Mouse (Mus musculus): ENCODE data around the gene Thoc3. TPM values are rescaled to one million over a fixed set of nuclear protein-coding genes. Genes with fewer than 3 reads are reported as not detected.
"Not testable (repeated sequence)": the region's sequence is repeated elsewhere in the genome, so short reads cannot be mapped to it uniquely, and the experiment has no call there.

Thoc3 gene
- 161 and 163 TPM in 2 replicates for polyA plus RNA-seq (2014; fragmentation: Nextera tagmentation; extraction: Ambion mirVana)

DNA sequence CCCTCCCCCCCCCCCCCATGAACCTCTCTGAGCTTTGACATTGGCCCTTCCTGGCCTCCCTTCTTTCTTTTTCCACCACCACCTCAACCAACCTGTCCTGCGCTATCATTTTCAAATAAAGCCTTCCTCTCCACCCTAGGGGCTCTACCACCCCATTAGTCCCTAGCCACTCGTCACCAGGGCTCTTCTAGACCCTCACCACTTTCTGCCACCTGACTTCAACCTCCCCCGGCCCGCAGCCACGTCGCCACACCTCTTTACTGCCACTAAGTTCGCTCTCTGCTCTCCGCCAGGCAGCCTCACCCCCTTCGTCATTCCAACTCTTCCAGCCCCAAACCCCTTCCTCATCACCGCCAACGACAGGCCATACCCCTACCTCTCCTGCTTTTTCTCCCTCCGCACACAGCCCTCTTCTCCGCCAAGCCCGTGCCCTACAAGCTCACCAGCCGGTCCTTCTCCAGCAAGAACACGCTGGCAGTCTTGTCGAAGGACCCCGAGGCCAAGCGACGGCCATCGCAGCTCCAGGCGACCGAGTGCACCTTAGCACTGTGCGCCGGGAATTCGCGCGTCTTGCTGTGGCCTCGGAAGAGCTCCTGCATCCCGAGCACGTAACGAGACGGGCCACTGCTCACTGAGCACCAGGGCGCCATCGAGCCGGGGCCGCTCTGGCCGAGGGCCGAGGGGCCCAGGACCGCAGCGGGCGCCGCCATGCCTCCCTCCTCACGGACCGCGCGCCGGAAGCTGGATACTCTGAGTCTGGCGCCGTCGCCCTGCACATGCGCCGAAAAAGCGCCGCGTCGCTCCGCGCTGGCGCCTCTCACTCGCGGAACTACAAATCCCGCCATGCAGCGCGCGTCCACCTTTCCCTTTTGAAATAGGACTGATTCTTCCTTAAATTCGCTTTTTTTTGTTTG lies at the start of gene Thoc3:
Thoc3 (minus strand) TSS at position 752 of the 914 bp plus-strand sequence.
- Histone ChIP-seq H3K27me3 (ENCODE audit: control insufficient read depth, insufficient read depth, low read length) (no peaks in the 10 kb centered on the region), H3K36me3 (ENCODE audit: control insufficient read depth, insufficient read depth, low read length) (peaks cover 39% of the 10 kb centered on the region), H3K4me2 (peak within 1 kb of the TSS; percentile 70), H3K9ac (ENCODE audit: low read length) (peak within 1 kb of the TSS; percentile 72), H3K9me3 (ENCODE audit: control insufficient read depth, low read length) (peaks cover 4% of the 10 kb centered on the region; the same call in 1 of the 2 replicates), H3K4me1 (ENCODE audit: control insufficient read depth, insufficient read depth, low read length) (peaks cover 5% of the 10 kb centered on the region), H3K4me3 (ENCODE audit: low read depth, low read length) (peak within 1 kb of the TSS; percentile 55), H3K27ac (ENCODE audit: low read depth, low read length) (no peak within 1 kb of the TSS)
- ATAC-seq (ENCODE audit: low FRiP score): peak; percentile 96
- DNase-seq (ENCODE audit: low spot score, missing footprints): peak; percentile 98
- WGBS: under 1% methylated on average over 65 of the region's 67 CpGs

GRCm38 (mm10) chr13:54505920-54506319 lies 37.3 kb upstream of the Thoc3 start:
- WGBS: 87% methylated on average over 1 of the region's 1 CpGs
- Histone ChIP-seq H3K27me3 (ENCODE audit: control insufficient read depth, insufficient read depth, low read length) (peaks cover 5% of the 10 kb centered on the region; the same call in 1 of the 2 replicates), H3K4me1 (ENCODE audit: control insufficient read depth, insufficient read depth, low read length) (peaks cover 9% of the 10 kb centered on the region; the same call in 1 of the 2 replicates), H3K4me2 (no peak overlapping the region), H3K9ac (ENCODE audit: low read length) (no peak overlapping the region), H3K27ac (ENCODE audit: low read depth, low read length) (no peak overlapping the region), H3K4me3 (ENCODE audit: low read depth, low read length) (no peak overlapping the region), H3K9me3 (ENCODE audit: control insufficient read depth, low read length) (no peaks in the 10 kb centered on the region), H3K36me3 (ENCODE audit: control insufficient read depth, insufficient read depth, low read length) (no peaks in the 10 kb centered on the region)
- no peak for DNase-seq (ENCODE audit: low spot score, missing footprints)
- no peak for ATAC-seq (ENCODE audit: low FRiP score)

DNA sequence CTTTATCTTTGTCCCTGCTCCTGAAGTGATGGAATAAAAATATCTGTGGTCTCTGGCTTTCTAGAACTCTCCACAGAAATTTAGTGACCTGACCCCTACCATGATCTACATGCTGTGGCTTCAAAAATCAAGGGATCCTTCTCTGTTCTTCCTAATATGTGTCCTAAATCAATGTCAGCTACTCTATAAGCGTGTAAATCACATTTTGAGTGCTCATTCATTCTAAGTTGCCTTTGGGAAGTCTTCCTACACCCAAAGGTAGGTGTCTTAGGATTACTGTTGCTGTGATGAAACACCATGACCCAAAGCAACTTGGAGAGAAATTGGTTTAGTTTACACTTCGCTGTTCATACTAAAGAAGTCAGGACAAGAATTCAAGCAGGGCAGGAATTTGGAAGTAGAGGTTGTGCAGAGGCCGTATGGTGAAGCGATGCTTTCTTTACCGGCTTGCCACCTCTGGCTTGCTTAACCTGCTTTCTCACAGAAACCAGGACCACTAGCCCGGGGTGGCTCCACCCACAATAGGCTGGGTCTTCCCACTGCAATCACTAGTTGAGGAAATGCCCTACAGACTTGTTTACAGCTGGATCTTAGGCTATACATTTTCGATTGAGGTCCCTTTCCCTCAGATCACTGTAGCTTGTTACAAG lies 36.1 kb upstream of the Thoc3 start:
- Histone ChIP-seq H3K9ac (ENCODE audit: low read length) (peak overlapping the region; percentile 81), H3K4me3 (ENCODE audit: low read depth, low read length) (peak overlapping the region; percentile 60), H3K4me2 (peak overlapping the region; percentile 93), H3K27ac (ENCODE audit: low read depth, low read length) (no peak overlapping the region), H3K9me3 (ENCODE audit: control insufficient read depth, low read length) (no peaks in the 10 kb centered on the region), H3K27me3 (ENCODE audit: control insufficient read depth, insufficient read depth, low read length) (peaks cover 5% of the 10 kb centered on the region; the same call in 1 of the 2 replicates), H3K36me3 (ENCODE audit: control insufficient read depth, insufficient read depth, low read length) (no peaks in the 10 kb centered on the region), H3K4me1 (ENCODE audit: control insufficient read depth, insufficient read depth, low read length) (peaks cover 9% of the 10 kb centered on the region; the same call in 1 of the 2 replicates)
- 54% methylated on average over 7 of the region's 7 CpGs for WGBS
- DNase-seq (ENCODE audit: low spot score, missing footprints) (peak; percentile 92), ATAC-seq (ENCODE audit: low FRiP score) (no peak)

- peak within 1 kb of the TSS; percentile 44; the same call in 1 of the 2 replicates for H3K27ac ChIP-seq (ENCODE audit: low read depth, low read length)
- H3K36me3 ChIP-seq (ENCODE audit: control insufficient read depth, insufficient read depth, low read length): no peaks in the 10 kb centered on the region
- ATAC-seq (ENCODE audit: low FRiP score): peak; percentile 93
- H3K27me3 ChIP-seq (ENCODE audit: control insufficient read depth, insufficient read depth, low read length): peaks cover 5% of the 10 kb centered on the region; the same call in 1 of the 2 replicates
- H3K4me3 ChIP-seq (ENCODE audit: low read depth, low read length): peak within 1 kb of the TSS; percentile 60
- no peaks in the 10 kb centered on the region for H3K9me3 ChIP-seq (ENCODE audit: control insufficient read depth, low read length)
- DNase-seq (ENCODE audit: low spot score, missing footprints): peak; percentile 97
- peak within 1 kb of the TSS; percentile 93 for H3K4me2 ChIP-seq
- WGBS: under 1% methylated on average over 87 of the region's 105 CpGs
- H3K9ac ChIP-seq (ENCODE audit: low read length): peak within 1 kb of the TSS; percentile 81
- peaks cover 9% of the 10 kb centered on the region; the same call in 1 of the 2 replicates for H3K4me1 ChIP-seq (ENCODE audit: control insufficient read depth, insufficient read depth, low read length)
Measured at GRCm38 (mm10) chr13:54503604-54504521, 35.2 kb upstream of the Thoc3 start, which contains the start of gene Simc1. TSS of gene Simc1 (plus strand) at chr13:54503779.

- DNase-seq (ENCODE audit: low spot score, missing footprints): peak; percentile 93
- H3K4me3 ChIP-seq (ENCODE audit: low read depth, low read length): peak overlapping the region; percentile 60
- peak overlapping the region; percentile 81; the same call in 1 of the 2 replicates for H3K9ac ChIP-seq (ENCODE audit: low read length)
- peaks cover 5% of the 10 kb centered on the region; the same call in 1 of the 2 replicates for H3K27me3 ChIP-seq (ENCODE audit: control insufficient read depth, insufficient read depth, low read length)
- no peaks in the 10 kb centered on the region for H3K36me3 ChIP-seq (ENCODE audit: control insufficient read depth, insufficient read depth, low read length)
- peaks cover 9% of the 10 kb centered on the region; the same call in 1 of the 2 replicates for H3K4me1 ChIP-seq (ENCODE audit: control insufficient read depth, insufficient read depth, low read length)
- ATAC-seq (ENCODE audit: low FRiP score): peak; percentile 79
- no peaks in the 10 kb centered on the region for H3K9me3 ChIP-seq (ENCODE audit: control insufficient read depth, low read length)
- WGBS: 3% methylated on average over 14 of the region's 14 CpGs
- H3K4me2 ChIP-seq: peak overlapping the region; percentile 93
- no peak overlapping the region for H3K27ac ChIP-seq (ENCODE audit: low read depth, low read length)
Measured at GRCm38 (mm10) chr13:54503278-54503603, 34.6 kb upstream of the Thoc3 start.

DNA sequence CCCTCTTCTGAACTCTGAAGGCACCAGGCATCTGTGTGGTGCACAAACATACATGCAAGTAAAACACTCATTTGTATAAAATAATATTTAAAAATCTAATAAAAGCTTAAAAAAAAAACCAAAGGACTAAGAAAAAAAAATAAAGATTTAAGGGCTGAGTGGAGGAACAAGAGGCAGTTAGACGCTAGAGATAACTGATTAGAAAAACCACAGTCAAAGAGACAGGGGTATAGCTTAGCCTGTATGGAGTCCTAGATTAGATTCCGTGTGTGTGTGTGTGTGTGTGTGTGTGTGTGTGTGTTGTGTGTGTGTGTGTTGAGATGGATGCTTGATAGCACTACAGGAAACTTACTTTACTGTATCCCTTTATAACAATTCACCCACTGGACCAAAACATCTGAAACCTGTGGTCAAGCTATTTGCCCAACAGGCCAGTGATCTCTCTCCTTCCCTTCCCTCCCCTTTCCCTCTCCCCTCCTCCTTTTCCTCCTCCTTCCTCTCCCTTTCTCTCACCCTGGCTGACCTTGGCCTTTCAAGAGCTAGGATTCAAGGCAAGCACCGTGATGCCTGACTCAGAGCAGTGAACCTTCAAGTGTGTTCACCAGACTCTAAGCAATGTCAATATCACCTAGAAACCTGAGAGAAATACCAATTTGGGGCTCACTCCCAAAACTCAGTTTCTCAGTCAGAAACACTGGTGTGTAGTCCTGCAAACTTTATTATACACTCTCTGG lies 33.5 kb upstream of the Thoc3 start:
- H3K36me3 ChIP-seq (ENCODE audit: control insufficient read depth, insufficient read depth, low read length): no peaks in the 10 kb centered on the region
- peaks cover 5% of the 10 kb centered on the region; the same call in 1 of the 2 replicates for H3K27me3 ChIP-seq (ENCODE audit: control insufficient read depth, insufficient read depth, low read length)
- no peaks in the 10 kb centered on the region for H3K9me3 ChIP-seq (ENCODE audit: control insufficient read depth, low read length)
- H3K4me3 ChIP-seq (ENCODE audit: low read depth, low read length): no peak overlapping the region
- H3K27ac ChIP-seq (ENCODE audit: low read depth, low read length): no peak overlapping the region
- WGBS: 69% methylated on average over 3 of the region's 3 CpGs
- H3K9ac ChIP-seq (ENCODE audit: low read length): no peak overlapping the region
- ATAC-seq (ENCODE audit: low FRiP score) (no peak), DNase-seq (ENCODE audit: low spot score, missing footprints) (no peak)
- peaks cover 9% of the 10 kb centered on the region; the same call in 1 of the 2 replicates for H3K4me1 ChIP-seq (ENCODE audit: control insufficient read depth, insufficient read depth, low read length)
- no peak overlapping the region for H3K4me2 ChIP-seq

DNA sequence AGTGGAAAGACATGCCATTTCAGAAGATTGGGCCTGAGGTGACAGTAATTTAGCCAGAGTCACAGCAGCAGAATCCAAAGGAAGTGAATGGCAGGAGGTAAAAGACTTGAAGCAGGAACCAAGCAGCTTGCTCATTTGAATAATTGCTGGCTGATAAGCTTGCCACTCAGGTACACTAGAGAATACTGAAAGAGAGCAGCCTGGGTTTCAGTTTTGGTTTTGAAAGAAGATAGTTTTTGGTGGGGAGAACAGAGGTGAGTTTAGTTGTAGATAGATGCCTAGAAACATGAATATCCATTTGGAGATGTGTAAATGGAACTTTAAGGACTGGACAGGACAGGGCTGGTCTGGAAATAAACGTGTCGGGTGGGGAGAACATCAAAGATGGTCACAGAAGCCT lies 32.7 kb upstream of the Thoc3 start:
- Histone ChIP-seq H3K9ac (ENCODE audit: low read length) (no peak overlapping the region), H3K4me1 (ENCODE audit: control insufficient read depth, insufficient read depth, low read length) (peaks cover 9% of the 10 kb centered on the region; the same call in 1 of the 2 replicates), H3K27ac (ENCODE audit: low read depth, low read length) (no peak overlapping the region), H3K36me3 (ENCODE audit: control insufficient read depth, insufficient read depth, low read length) (no peaks in the 10 kb centered on the region), H3K4me2 (no peak overlapping the region), H3K9me3 (ENCODE audit: control insufficient read depth, low read length) (no peaks in the 10 kb centered on the region), H3K4me3 (ENCODE audit: low read depth, low read length) (no peak overlapping the region), H3K27me3 (ENCODE audit: control insufficient read depth, insufficient read depth, low read length) (peaks cover 5% of the 10 kb centered on the region; the same call in 1 of the 2 replicates)
- DNase-seq (ENCODE audit: low spot score, missing footprints) (no peak), ATAC-seq (ENCODE audit: low FRiP score) (no peak)
- WGBS: 77% methylated on average over 2 of the region's 2 CpGs

- H3K9me3 ChIP-seq (ENCODE audit: control insufficient read depth, low read length); ATAC-seq (ENCODE audit: low FRiP score); DNase-seq (ENCODE audit: low spot score, missing footprints); H3K4me2 ChIP-seq; H3K36me3 ChIP-seq (ENCODE audit: control insufficient read depth, insufficient read depth, low read length); H3K4me1 ChIP-seq (ENCODE audit: control insufficient read depth, insufficient read depth, low read length); H3K27me3 ChIP-seq (ENCODE audit: control insufficient read depth, insufficient read depth, low read length); H3K9ac ChIP-seq (ENCODE audit: low read length); H3K27ac ChIP-seq (ENCODE audit: low read depth, low read length); H3K4me3 ChIP-seq (ENCODE audit: low read depth, low read length): not testable (repeated sequence)
- 90% methylated on average over 7 of the region's 7 CpGs for WGBS
Measured at GRCm38 (mm10) chr13:54499551-54499950, 30.9 kb upstream of the Thoc3 start.

Data from midbrain, embryonic 11.5 days (tissue).